Mouse (Mus musculus) hindbrain, embryonic 10.5 days (tissue): ENCODE data around the gene Zfp27. TPM values are rescaled to one million over a fixed set of nuclear protein-coding genes. Genes with fewer than 3 reads are reported as not detected.
A peak's percentile ranks its signal among the peaks of the same experiment; 100 is the strongest.

Source experiments
- DNase-seq: peaks from one replicate; pipeline ENCODE4 v3.0.0-alpha.2; 2017; ENCODE audit warnings: low spot score
- H3K27ac ChIP-seq: fragments of 300-500 bp; sonication (generic); 2 replicates; pipeline ENCODE4 v1.5.1; 2016; ENCODE audit warnings: mild to moderate bottlenecking, moderate library complexity
- H3K27me3 ChIP-seq: fragments of 300-500 bp; sonication (generic); 2 replicates; pipeline ENCODE4 v1.6.1; 2016; ENCODE audit warnings: mild to moderate bottlenecking; ENCODE audit not compliant: poor library complexity, insufficient read depth, severe bottlenecking
- H3K36me3 ChIP-seq: fragments of 300-500 bp; sonication (generic); 2 replicates; pipeline ENCODE4 v1.6.1; 2016; ENCODE audit warnings: mild to moderate bottlenecking, moderate library complexity
- H3K4me1 ChIP-seq: fragments of 300-500 bp; sonication (generic); replicated peaks from 2 replicates; pipeline ENCODE4 v1.6.1; 2016; ENCODE audit warnings: mild to moderate bottlenecking
- H3K4me3 ChIP-seq: fragments of 300-500 bp; sonication (generic); 2 replicates; pipeline ENCODE4 v1.5.1; 2016; ENCODE audit warnings: mild to moderate bottlenecking, moderate library complexity
- H3K9me3 ChIP-seq: fragments of 300-500 bp; sonication (generic); 2 replicates; pipeline ENCODE4 v1.6.1; 2016; ENCODE audit warnings: mild to moderate bottlenecking, moderate library complexity
- WGBS: fragments of 180-500 bp; shearing (Covaris S2); methylation state at CpG from one replicate; pipeline ENCODE4 v1.1.7; 2016; 5-methylcytosine and 5-hydroxymethylcytosine counted together
- polyA plus RNA-seq: library from polyadenylated mRNA; unstranded; fragments of >200 nt; fragmentation: Nextera tagmentation; extraction: Ambion mirVana; gene quantifications from 2 replicates; pipeline ENCODE4 v1.2.1, GENCODE M21; 2016

The Zfp27 gene
- polyA plus RNA-seq, 1 experiment from 2014 or later, result 12.2 TPM

- DNase-seq, result no peak
- H3K4me3 ChIP-seq, result no peak overlapping the region
- H3K27me3 ChIP-seq, result no peaks in the 10 kb centered on the region
- peaks cover 59% of the 10 kb centered on the region for H3K9me3 ChIP-seq
- H3K4me1 ChIP-seq, result no peaks in the 10 kb centered on the region
- H3K36me3 ChIP-seq, result peaks cover 71% of the 10 kb centered on the region
- WGBS, result 93% methylated on average over 10 of the region's 10 CpGs
- no peak overlapping the region for H3K27ac ChIP-seq
Measured at GRCm38 (mm10) chr7:29874256-29874655, 32.1 kb downstream of the Zfp27 start.

- DNase-seq, result no peak
- H3K4me1 ChIP-seq, result peaks cover 9% of the 10 kb centered on the region
- H3K27ac ChIP-seq, result no peak overlapping the region
- H3K27me3 ChIP-seq, result no peaks in the 10 kb centered on the region
- peaks cover 10% of the 10 kb centered on the region for H3K36me3 ChIP-seq
- 0 out of 2 replicates have a peak, but pooled peaks cover 4% of the 10 kb centered on the region for H3K9me3 ChIP-seq
- no peak overlapping the region for H3K4me3 ChIP-seq
- WGBS, result 88% methylated on average over 7 of the region's 7 CpGs
Measured at GRCm38 (mm10) chr7:29861660-29862059, 44.7 kb downstream of the Zfp27 start.

- DNase-seq, result peak; percentile 87
- peak within 1 kb of the TSS; percentile 74 for H3K4me3 ChIP-seq
- H3K27ac ChIP-seq, result peak within 1 kb of the TSS; percentile 81
- H3K36me3 ChIP-seq, result peaks cover 9% of the 10 kb centered on the region
- no peaks in the 10 kb centered on the region for H3K27me3 ChIP-seq
- whole genome bisulfite sequencing, result 8% methylated on average over 32 of the region's 32 CpGs
- 0 out of 2 replicates have a peak, but pooled peaks cover under 1% of the 10 kb centered on the region for H3K9me3 ChIP-seq
- H3K4me1 ChIP-seq, result peaks cover 9% of the 10 kb centered on the region
Measured at GRCm38 (mm10) chr7:29859532-29860517, 46.5 kb downstream of the Zfp27 start, which contains the start of gene Zfp420. TSS of gene Zfp420 (plus strand) at chr7:29859979.

- Histone ChIP-seq H3K36me3 (peaks cover 27% of the 10 kb centered on the region), H3K4me3 (peak within 1 kb of the TSS; percentile 62), H3K27me3 (no peaks in the 10 kb centered on the region), H3K4me1 (peaks cover 11% of the 10 kb centered on the region), H3K27ac (peak within 1 kb of the TSS; percentile 84), H3K9me3 (peaks cover 6% of the 10 kb centered on the region; the same call in 1 of the 2 replicates)
- 1% methylated on average over 21 of the region's 21 CpGs for WGBS
- DNase-seq, result peak; percentile 88
Measured at GRCm38 (mm10) chr7:29853219-29853842, 53.0 kb downstream of the Zfp27 start, which contains the start of gene Zfp940. TSS of gene Zfp940 (minus strand) at chr7:29853669.

GRCm38 (mm10) chr7:29852831-29853218 lies 53.5 kb downstream of the Zfp27 start:
- no peak for DNase-seq
- Histone ChIP-seq H3K9me3 (peaks cover 6% of the 10 kb centered on the region; the same call in 1 of the 2 replicates), H3K4me3 (peak overlapping the region; percentile 62), H3K27ac (peak overlapping the region; percentile 84; the same call in 1 of the 2 replicates), H3K36me3 (peaks cover 29% of the 10 kb centered on the region), H3K27me3 (no peaks in the 10 kb centered on the region), H3K4me1 (peaks cover 11% of the 10 kb centered on the region)
- 59% methylated on average over 9 of the region's 9 CpGs for WGBS

DNA sequence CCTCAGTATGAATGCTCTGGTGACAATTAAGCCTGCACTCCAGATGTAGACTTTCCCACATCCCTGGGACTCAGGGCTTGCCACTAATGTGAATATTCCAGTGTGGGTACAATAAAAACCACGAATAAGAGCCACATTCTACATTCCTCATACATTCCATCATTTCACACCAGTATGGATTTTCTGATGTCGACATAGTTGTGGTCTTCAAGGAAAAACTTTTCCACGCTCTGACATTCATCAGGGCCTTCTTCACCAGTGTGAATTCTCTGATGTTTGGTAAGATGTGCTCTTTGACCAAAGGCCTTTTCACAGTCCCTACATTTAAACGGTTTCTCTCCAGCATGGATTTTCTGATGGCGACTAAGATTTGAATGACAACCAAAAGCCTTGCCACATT lies 61.8 kb downstream of the Zfp27 start:
- Histone ChIP-seq H3K4me3 (no peak overlapping the region), H3K27ac (no peak overlapping the region), H3K36me3 (peaks cover 61% of the 10 kb centered on the region), H3K9me3 (no peaks in the 10 kb centered on the region), H3K27me3 (no peaks in the 10 kb centered on the region), H3K4me1 (no peaks in the 10 kb centered on the region)
- no peak for DNase-seq
- WGBS, result 90% methylated on average over 5 of the region's 5 CpGs

Other genes starting within 250 kb of the Zfp27 start
- gene Catsperg2, start 179.5 kb downstream of the Zfp27 start, polyA plus RNA-seq, result 0.08 TPM in 1 of 2 replicates, not detected in the other
- gene Zfp84, start 138.0 kb downstream of the Zfp27 start, polyA plus RNA-seq, result 10.8 and 10.9 TPM in 2 replicates
- 5.8 and 6.4 TPM in 2 replicates for gene Zfp30, start 122.6 kb downstream of the Zfp27 start, polyA plus RNA-seq
- 14.3 and 17.3 TPM in 2 replicates for gene Zfp790, start 90.5 kb downstream of the Zfp27 start, polyA plus RNA-seq
- 8.7 and 10.3 TPM in 2 replicates for gene Zfp940, start 52.9 kb downstream of the Zfp27 start, polyA plus RNA-seq
- gene Zfp420, start 46.6 kb downstream of the Zfp27 start, polyA plus RNA-seq, result 8.0 and 8.8 TPM in 2 replicates
- gene Zfp383, start 1.7 kb upstream of the Zfp27 start, polyA plus RNA-seq, result 4.8 and 4.9 TPM in 2 replicates
- 10.1 and 12.1 TPM in 2 replicates for gene Zfp74, start 47.5 kb upstream of the Zfp27 start, polyA plus RNA-seq
- gene Zfp568, start 77.4 kb upstream of the Zfp27 start, polyA plus RNA-seq, result 18.0 and 27.0 TPM in 2 replicates
- gene Zfp14, start 144.8 kb upstream of the Zfp27 start, polyA plus RNA-seq, result 3.9 and 5.0 TPM in 2 replicates
- gene Zfp82, start 166.3 kb upstream of the Zfp27 start, polyA plus RNA-seq, result 6.9 and 8.2 TPM in 2 replicates
- 1.6 and 1.9 TPM in 2 replicates for gene Gm26920, start 183.8 kb upstream of the Zfp27 start, polyA plus RNA-seq
- gene Zfp566, start 184.0 kb upstream of the Zfp27 start, polyA plus RNA-seq, result 14.5 and 14.9 TPM in 2 replicates
- 93.1 and 122 TPM in 2 replicates for gene Zfp260, start 188.2 kb upstream of the Zfp27 start, polyA plus RNA-seq
- gene Zfp382, start 215.4 kb upstream of the Zfp27 start, polyA plus RNA-seq, result 9.8 and 11.2 TPM in 2 replicates